Mouse (Mus musculus): ENCODE data around the gene Zfp292. TPM values are rescaled to one million over a fixed set of nuclear protein-coding genes. Genes with fewer than 3 reads are reported as not detected.
A peak's percentile ranks its signal among the peaks of the same experiment; 100 is the strongest.

Zfp292 gene
- polyA plus RNA-seq, 1 experiment from 2014 or later = 40.1 TPM

DNA sequence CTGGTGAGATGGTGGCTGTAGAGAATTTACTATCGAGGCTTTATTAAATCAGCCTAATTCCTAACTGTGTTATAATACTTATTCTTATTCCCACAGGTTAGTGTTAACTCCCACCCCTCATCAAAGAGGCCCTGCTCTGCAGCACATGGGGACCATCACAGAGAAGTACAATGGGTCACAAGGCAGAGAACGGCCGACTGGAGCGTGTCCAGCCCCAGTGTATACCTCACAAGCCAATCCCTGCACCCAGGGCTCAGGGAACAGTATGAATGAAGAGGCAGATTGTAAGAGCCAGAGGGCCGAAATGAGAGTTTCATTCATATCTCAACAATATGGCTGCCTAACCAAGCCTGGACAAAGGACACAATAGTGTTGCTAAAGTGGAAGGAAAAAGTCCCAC is 86.5 kb downstream of the Zfp292 start:
- 87% methylated on average over 5 of the region's 5 CpGs for WGBS

GRCm38 (mm10) chr4:34786476-34786875 is 96.3 kb downstream of the Zfp292 start:
- Histone ChIP-seq H3K9ac (ENCODE audit: low read length) (no peak overlapping the region), H3K36me3 (ENCODE audit: control insufficient read depth, insufficient read depth, low read length) (no peaks in the 10 kb centered on the region), H3K9me3 (ENCODE audit: control insufficient read depth, low read length) (no peaks in the 10 kb centered on the region), H3K4me1 (ENCODE audit: control insufficient read depth, insufficient read depth, low read length) (no peaks in the 10 kb centered on the region), H3K4me2 (no peak overlapping the region), H3K27me3 (ENCODE audit: control insufficient read depth, insufficient read depth, low read length) (no peaks in the 10 kb centered on the region), H3K27ac (ENCODE audit: low read depth, low read length) (no peak overlapping the region), H3K4me3 (ENCODE audit: low read depth, low read length) (no peak overlapping the region)
- no peak for DNase-seq (ENCODE audit: low spot score, missing footprints)
- no peak for ATAC-seq (ENCODE audit: low FRiP score)
- WGBS = 80% methylated on average over 3 of the region's 3 CpGs

More for the DNA sequence above, 86.5 kb downstream of the Zfp292 start:
- no peak overlapping the region for H3K4me3 ChIP-seq (ENCODE audit: low read depth, low read length)
- H3K27me3 ChIP-seq (ENCODE audit: control insufficient read depth, insufficient read depth, low read length) = no peaks in the 10 kb centered on the region
- DNase-seq (ENCODE audit: low spot score, missing footprints) (no peak), ATAC-seq (ENCODE audit: low FRiP score) (no peak)
- H3K4me2 ChIP-seq = no peak overlapping the region
- no peaks in the 10 kb centered on the region for H3K36me3 ChIP-seq (ENCODE audit: control insufficient read depth, insufficient read depth, low read length)
- no peaks in the 10 kb centered on the region for H3K4me1 ChIP-seq (ENCODE audit: control insufficient read depth, insufficient read depth, low read length)
- H3K9ac ChIP-seq (ENCODE audit: low read length) = no peak overlapping the region
- H3K27ac ChIP-seq (ENCODE audit: low read depth, low read length) = no peak overlapping the region
- H3K9me3 ChIP-seq (ENCODE audit: control insufficient read depth, low read length) = no peaks in the 10 kb centered on the region

DNA sequence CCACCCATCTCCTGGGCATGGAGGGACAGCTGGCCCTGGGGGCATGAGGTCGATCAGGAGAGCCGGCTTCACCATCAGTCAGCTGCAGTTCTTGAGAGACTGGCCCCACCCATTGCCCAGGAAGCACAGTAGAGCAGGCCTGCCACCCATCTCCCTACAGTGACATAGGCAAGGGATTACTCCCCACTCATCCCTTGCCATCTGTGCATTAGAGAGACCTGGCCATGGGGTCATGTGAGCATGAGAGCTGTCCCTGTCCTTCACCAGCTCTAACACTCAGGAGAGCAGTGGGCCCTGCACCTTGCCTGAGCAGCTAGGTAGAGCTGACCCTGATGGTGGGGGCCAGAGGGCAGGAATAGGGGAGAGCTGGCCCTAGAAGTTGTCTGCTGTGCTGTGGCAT is 97.1 kb downstream of the Zfp292 start:
- no peak for DNase-seq (ENCODE audit: low spot score, missing footprints)
- Histone ChIP-seq H3K36me3 (ENCODE audit: control insufficient read depth, insufficient read depth, low read length) (no peaks in the 10 kb centered on the region), H3K4me2 (no peak overlapping the region), H3K27ac (ENCODE audit: low read depth, low read length) (no peak overlapping the region), H3K4me1 (ENCODE audit: control insufficient read depth, insufficient read depth, low read length) (no peaks in the 10 kb centered on the region), H3K9me3 (ENCODE audit: control insufficient read depth, low read length) (no peaks in the 10 kb centered on the region), H3K9ac (ENCODE audit: low read length) (no peak overlapping the region), H3K4me3 (ENCODE audit: low read depth, low read length) (no peak overlapping the region), H3K27me3 (ENCODE audit: control insufficient read depth, insufficient read depth, low read length) (no peaks in the 10 kb centered on the region)
- 0 out of 2 replicates have a peak, but pooled peaks have one; percentile 24 for ATAC-seq (ENCODE audit: low FRiP score)
- 82% methylated on average over 2 of the region's 2 CpGs for WGBS

DNA sequence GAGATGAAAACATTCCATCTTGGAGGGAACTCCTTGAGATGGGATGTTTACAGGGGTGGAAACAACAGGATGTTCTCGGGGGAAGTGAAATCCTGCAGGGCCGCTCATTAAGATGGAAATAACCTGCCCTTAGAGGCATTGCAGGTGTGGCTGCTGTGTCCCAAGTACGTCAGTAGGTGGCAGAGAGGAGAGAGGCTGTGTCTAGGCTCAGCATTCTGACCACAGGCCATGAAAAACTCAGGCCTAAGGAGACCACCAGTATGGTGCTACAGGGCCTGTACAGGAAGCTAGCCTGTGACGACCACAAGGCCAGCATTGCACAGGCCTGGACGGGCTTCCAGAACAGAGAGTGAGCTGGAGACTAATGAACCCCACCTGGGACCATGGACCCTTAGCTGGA is 97.9 kb downstream of the Zfp292 start:
- no peak for ATAC-seq (ENCODE audit: low FRiP score)
- Histone ChIP-seq H3K4me3 (ENCODE audit: low read depth, low read length) (no peak overlapping the region), H3K27ac (ENCODE audit: low read depth, low read length) (no peak overlapping the region), H3K4me1 (ENCODE audit: control insufficient read depth, insufficient read depth, low read length) (no peaks in the 10 kb centered on the region), H3K36me3 (ENCODE audit: control insufficient read depth, insufficient read depth, low read length) (no peaks in the 10 kb centered on the region), H3K9ac (ENCODE audit: low read length) (no peak overlapping the region), H3K4me2 (no peak overlapping the region), H3K27me3 (ENCODE audit: control insufficient read depth, insufficient read depth, low read length) (no peaks in the 10 kb centered on the region), H3K9me3 (ENCODE audit: control insufficient read depth, low read length) (no peaks in the 10 kb centered on the region)
- WGBS = 52% methylated on average over 5 of the region's 5 CpGs
- no peak for DNase-seq (ENCODE audit: low spot score, missing footprints)

GRCm38 (mm10) chr4:34782730-34783129 is 100.0 kb downstream of the Zfp292 start:
- Histone ChIP-seq H3K4me1 (ENCODE audit: control insufficient read depth, insufficient read depth, low read length) (no peaks in the 10 kb centered on the region), H3K9me3 (ENCODE audit: control insufficient read depth, low read length) (no peaks in the 10 kb centered on the region), H3K4me3 (ENCODE audit: low read depth, low read length) (no peak overlapping the region), H3K4me2 (no peak overlapping the region), H3K36me3 (ENCODE audit: control insufficient read depth, insufficient read depth, low read length) (no peaks in the 10 kb centered on the region), H3K27ac (ENCODE audit: low read depth, low read length) (no peak overlapping the region), H3K9ac (ENCODE audit: low read length) (no peak overlapping the region), H3K27me3 (ENCODE audit: control insufficient read depth, insufficient read depth, low read length) (no peaks in the 10 kb centered on the region)
- no peak for DNase-seq (ENCODE audit: low spot score, missing footprints)
- no peak for ATAC-seq (ENCODE audit: low FRiP score)
- WGBS = 34% methylated on average over 4 of the region's 4 CpGs

DNA sequence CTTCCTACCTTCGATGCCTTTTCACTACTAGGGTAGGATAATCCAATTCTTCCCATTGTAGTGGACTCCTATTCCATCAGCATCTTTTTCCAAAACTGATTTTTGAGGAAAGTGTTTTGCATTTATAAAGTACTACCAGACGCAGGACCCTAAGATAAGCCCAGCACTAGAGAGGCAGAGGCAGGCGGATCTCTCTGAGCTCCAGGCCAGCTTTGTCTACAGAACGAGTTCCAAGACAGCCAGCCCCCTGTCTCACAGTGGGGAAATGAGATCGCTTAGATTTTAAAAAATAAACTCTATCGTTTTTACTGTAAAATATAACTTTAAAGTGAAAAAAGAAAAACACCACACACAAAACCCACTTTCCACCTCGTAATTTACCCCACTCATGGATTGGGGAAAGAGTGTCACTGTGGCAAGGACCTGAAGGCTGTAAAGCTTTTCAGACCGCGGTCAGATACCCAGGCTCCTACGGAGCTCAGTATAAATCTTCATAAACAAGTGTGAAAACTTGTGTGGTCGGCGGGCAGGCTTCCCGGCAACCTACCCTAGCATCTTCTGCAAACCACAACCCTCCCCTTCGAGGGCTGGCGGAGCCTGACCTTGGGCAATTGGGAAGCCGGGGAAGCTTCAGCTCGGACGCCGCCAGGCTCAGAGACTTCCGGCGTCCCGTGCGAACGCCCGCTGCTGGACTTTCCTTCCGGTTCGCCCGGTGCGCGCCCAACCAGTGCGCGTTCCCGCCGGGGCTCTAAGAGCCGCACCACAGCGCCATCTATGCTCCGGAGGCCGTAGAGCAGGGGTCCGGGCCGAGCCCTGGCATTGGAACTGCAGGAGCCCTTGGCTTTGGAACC is 104.9 kb downstream of the Zfp292 start, which contains the start of gene Smim8:
TSS of gene Smim8 (minus strand) at position 747 of the 851 bp plus-strand sequence.
- 6% methylated on average over 40 of the region's 40 CpGs for WGBS
- H3K4me1 ChIP-seq (ENCODE audit: control insufficient read depth, insufficient read depth, low read length) = 0 out of 2 replicates have a peak, but pooled peaks cover 2% of the 10 kb centered on the region
- ATAC-seq (ENCODE audit: low FRiP score) = peak; percentile 97

GRCm38 (mm10) chr4:34771652-34772371 is 110.9 kb downstream of the Zfp292 start:
- ATAC-seq (ENCODE audit: low FRiP score) = peak; percentile 83
- Histone ChIP-seq H3K27ac (ENCODE audit: low read depth, low read length) (peak overlapping the region; percentile 45), H3K4me2 (no peak overlapping the region)

More for the DNA sequence above, 104.9 kb downstream of the Zfp292 start, which contains the start of gene Smim8:
- Histone ChIP-seq H3K4me2 (peak within 1 kb of the TSS; percentile 59), H3K27me3 (ENCODE audit: control insufficient read depth, insufficient read depth, low read length) (no peaks in the 10 kb centered on the region), H3K36me3 (ENCODE audit: control insufficient read depth, insufficient read depth, low read length) (no peaks in the 10 kb centered on the region), H3K9ac (ENCODE audit: low read length) (peak within 1 kb of the TSS; percentile 75), H3K9me3 (ENCODE audit: control insufficient read depth, low read length) (no peaks in the 10 kb centered on the region), H3K27ac (ENCODE audit: low read depth, low read length) (peak within 1 kb of the TSS; percentile 72; the same call in 1 of the 2 replicates), H3K4me3 (ENCODE audit: low read depth, low read length) (peak within 1 kb of the TSS; percentile 66)
- DNase-seq (ENCODE audit: low spot score, missing footprints) = peak; percentile 100

DNA sequence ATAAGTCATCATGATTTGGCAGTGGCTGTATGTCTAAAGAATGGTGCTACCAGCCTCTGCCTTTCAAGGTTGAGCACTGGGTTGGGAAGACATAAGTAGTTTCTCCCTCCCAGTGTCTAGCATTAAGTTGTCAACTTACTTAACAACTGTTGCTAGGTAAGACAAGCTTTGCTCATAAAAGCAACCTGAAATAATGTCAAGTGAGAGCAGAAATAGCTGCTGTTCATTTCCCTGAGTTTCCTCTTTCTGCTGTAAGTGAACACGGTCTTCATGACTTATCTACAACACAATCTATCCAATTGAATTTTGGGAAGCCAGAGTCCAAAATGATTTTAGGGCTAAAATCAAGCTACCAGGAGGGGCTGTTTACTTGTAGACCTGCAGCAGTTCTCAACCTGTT is 126.6 kb downstream of the Zfp292 start, which contains the start of gene Gm136:
TSS of gene Gm136 (minus strand) at position 101 of the 400 bp plus-strand sequence.
- Histone ChIP-seq H3K9me3 (ENCODE audit: control insufficient read depth, low read length) (no peaks in the 10 kb centered on the region), H3K27ac (ENCODE audit: low read depth, low read length) (no peak within 1 kb of the TSS), H3K36me3 (ENCODE audit: control insufficient read depth, insufficient read depth, low read length) (no peaks in the 10 kb centered on the region), H3K27me3 (ENCODE audit: control insufficient read depth, insufficient read depth, low read length) (no peaks in the 10 kb centered on the region), H3K4me3 (ENCODE audit: low read depth, low read length) (no peak within 1 kb of the TSS), H3K4me1 (ENCODE audit: control insufficient read depth, insufficient read depth, low read length) (no peaks in the 10 kb centered on the region), H3K9ac (ENCODE audit: low read length) (no peak within 1 kb of the TSS), H3K4me2 (no peak within 1 kb of the TSS)
- 82% methylated on average over 1 of the region's 1 CpGs for WGBS
- ATAC-seq (ENCODE audit: low FRiP score) (no peak), DNase-seq (ENCODE audit: low spot score, missing footprints) (no peak)

More at GRCm38 (mm10) chr4:34771652-34772371, 110.9 kb downstream of the Zfp292 start:
- Histone ChIP-seq H3K9me3 (ENCODE audit: control insufficient read depth, low read length) (no peaks in the 10 kb centered on the region), H3K4me3 (ENCODE audit: low read depth, low read length) (no peak overlapping the region), H3K4me1 (ENCODE audit: control insufficient read depth, insufficient read depth, low read length) (peaks cover 9% of the 10 kb centered on the region), H3K27me3 (ENCODE audit: control insufficient read depth, insufficient read depth, low read length) (no peaks in the 10 kb centered on the region), H3K9ac (ENCODE audit: low read length) (no peak overlapping the region), H3K36me3 (ENCODE audit: control insufficient read depth, insufficient read depth, low read length) (no peaks in the 10 kb centered on the region)
- peak; percentile 90 for DNase-seq (ENCODE audit: low spot score, missing footprints)
- WGBS = 4% methylated on average over 8 of the region's 8 CpGs
